Mouse (Mus musculus) embryonic fibroblast, embryonic 13.5 days (primary cell): ENCODE measurements around the gene Adam23.

ENCODE experiments used
- CTCF ChIP-seq: IDR thresholded peaks from 2 replicates; pipeline ENCODE4 v1.5.1; 2011; ENCODE audit warnings: mild to moderate bottlenecking, control low read depth, low read length, moderate library complexity, borderline replicate concordance; ENCODE audit not compliant: insufficient read depth
- POLR2A ChIP-seq: IDR thresholded peaks from 2 replicates; pipeline ENCODE4 v1.6.1; 2011; ENCODE audit warnings: low read depth, mild to moderate bottlenecking, control low read depth, low read length, moderate library complexity

DNA sequence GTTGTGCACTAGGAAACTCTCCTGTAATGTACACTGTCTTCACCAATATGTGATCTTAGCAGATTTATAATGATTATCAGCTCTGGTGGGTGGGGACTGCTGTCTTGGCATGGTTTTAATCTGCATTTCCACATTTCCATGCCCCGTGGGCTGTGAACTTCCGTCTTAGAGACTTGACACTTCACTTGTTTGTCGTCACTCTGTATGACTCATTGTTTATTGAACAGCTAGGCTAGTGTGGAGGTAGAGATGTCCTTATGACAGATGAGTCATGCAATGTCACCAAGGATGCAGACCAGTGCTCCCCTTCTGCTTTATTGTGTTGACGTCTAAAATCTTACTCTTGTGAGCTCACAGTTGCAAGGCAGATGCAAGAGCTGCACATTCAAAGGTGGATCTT lies 121.3 kb downstream of the Adam23 start:
- TF ChIP-seq CTCF (no peak), POLR2A (no peak)
